Mouse (Mus musculus) splenic B cell, adult 2 months (primary cell): Measurements from ENCODE around the gene Adk.

ENCODE experiments used
- DNase-seq: peaks from one replicate; pipeline ENCODE4 v3.0.0-alpha.2; 2011; ENCODE audit warnings: low read depth, low spot score
- H3K27me3 ChIP-seq: 2 replicates; pipeline ENCODE4 v1.6.1; 2012; ENCODE audit warnings: mild to moderate bottlenecking, low read length, moderate library complexity, mixed read lengths; ENCODE audit not compliant: control insufficient read depth, poor library complexity, insufficient read depth, severe bottlenecking
- H3K36me3 ChIP-seq: 2 replicates; pipeline ENCODE4 v1.6.1; 2012; ENCODE audit warnings: mild to moderate bottlenecking, low read length, moderate library complexity, mixed read lengths; ENCODE audit not compliant: control insufficient read depth, poor library complexity, insufficient read depth, severe bottlenecking

Adk gene

GRCm38 (mm10) chr14:21278290-21278689, 225.9 kb downstream of the Adk start:
- no peak for DNase-seq

GRCm38 (mm10) chr14:21278907-21279535, 226.6 kb downstream of the Adk start:
- no peaks in the 10 kb centered on the region for H3K36me3 ChIP-seq
- no peak for DNase-seq
- no peaks in the 10 kb centered on the region for H3K27me3 ChIP-seq

More at GRCm38 (mm10) chr14:21278290-21278689, 225.9 kb downstream of the Adk start:
- Histone ChIP-seq H3K36me3 (no peaks in the 10 kb centered on the region), H3K27me3 (no peaks in the 10 kb centered on the region)

GRCm38 (mm10) chr14:21280451-21280850, 228.1 kb downstream of the Adk start:
- DNase-seq = peak; percentile 66

GRCm38 (mm10) chr14:21281506-21281905, 229.1 kb downstream of the Adk start:
- H3K36me3 ChIP-seq = no peaks in the 10 kb centered on the region
- DNase-seq = no peak
- no peaks in the 10 kb centered on the region for H3K27me3 ChIP-seq

More at GRCm38 (mm10) chr14:21280451-21280850, 228.1 kb downstream of the Adk start:
- H3K27me3 ChIP-seq = no peaks in the 10 kb centered on the region
- H3K36me3 ChIP-seq = no peaks in the 10 kb centered on the region

GRCm38 (mm10) chr14:21284116-21284515, 231.7 kb downstream of the Adk start:
- no peak for DNase-seq
- Histone ChIP-seq H3K27me3 (no peaks in the 10 kb centered on the region), H3K36me3 (no peaks in the 10 kb centered on the region)

GRCm38 (mm10) chr14:21284847-21285246, 232.5 kb downstream of the Adk start:
- Histone ChIP-seq H3K27me3 (no peaks in the 10 kb centered on the region), H3K36me3 (no peaks in the 10 kb centered on the region)
- no peak for DNase-seq

GRCm38 (mm10) chr14:21286274-21286673, 233.9 kb downstream of the Adk start:
- DNase-seq = no peak
- Histone ChIP-seq H3K27me3 (no peaks in the 10 kb centered on the region), H3K36me3 (no peaks in the 10 kb centered on the region)

GRCm38 (mm10) chr14:21287726-21288442, 235.5 kb downstream of the Adk start:
- no peaks in the 10 kb centered on the region for H3K27me3 ChIP-seq
- no peaks in the 10 kb centered on the region for H3K36me3 ChIP-seq
- DNase-seq = no peak

- DNase-seq = peak; percentile 47
- no peaks in the 10 kb centered on the region; the same call in 1 of the 2 replicates for H3K27me3 ChIP-seq
- no peaks in the 10 kb centered on the region for H3K36me3 ChIP-seq
Observed at GRCm38 (mm10) chr14:21299743-21300142, 247.4 kb downstream of the Adk start.

- Histone ChIP-seq H3K36me3 (no peaks in the 10 kb centered on the region), H3K27me3 (no peaks in the 10 kb centered on the region)
- DNase-seq = no peak
Observed at GRCm38 (mm10) chr14:21304815-21305214, 252.4 kb downstream of the Adk start.

- H3K27me3 ChIP-seq = no peaks in the 10 kb centered on the region
- no peak for DNase-seq
- no peaks in the 10 kb centered on the region for H3K36me3 ChIP-seq
Observed at GRCm38 (mm10) chr14:21308349-21308936, 256.1 kb downstream of the Adk start.

- DNase-seq = no peak
- H3K27me3 ChIP-seq = no peaks in the 10 kb centered on the region
Observed at GRCm38 (mm10) chr14:21310530-21310929, 258.2 kb downstream of the Adk start.

GRCm38 (mm10) chr14:21313561-21314342, 261.4 kb downstream of the Adk start:
- DNase-seq = no peak
- Histone ChIP-seq H3K27me3 (no peaks in the 10 kb centered on the region), H3K36me3 (no peaks in the 10 kb centered on the region)

More at GRCm38 (mm10) chr14:21310530-21310929, 258.2 kb downstream of the Adk start:
- H3K36me3 ChIP-seq = no peaks in the 10 kb centered on the region

- no peaks in the 10 kb centered on the region for H3K27me3 ChIP-seq
- no peaks in the 10 kb centered on the region for H3K36me3 ChIP-seq
- DNase-seq = no peak
Observed at GRCm38 (mm10) chr14:21314466-21314865, 262.1 kb downstream of the Adk start.
